Mouse (Mus musculus): ENCODE measurements around the gene Kif7. TPM values are rescaled to one million over a fixed set of nuclear protein-coding genes. Genes with fewer than 3 reads are reported as not detected.
A peak's percentile ranks its signal among the peaks of the same experiment; 100 is the strongest.

The Kif7 gene
- total RNA-seq, 2 experiments from 2014 or later: 1.1 to 1.6 TPM

DNA sequence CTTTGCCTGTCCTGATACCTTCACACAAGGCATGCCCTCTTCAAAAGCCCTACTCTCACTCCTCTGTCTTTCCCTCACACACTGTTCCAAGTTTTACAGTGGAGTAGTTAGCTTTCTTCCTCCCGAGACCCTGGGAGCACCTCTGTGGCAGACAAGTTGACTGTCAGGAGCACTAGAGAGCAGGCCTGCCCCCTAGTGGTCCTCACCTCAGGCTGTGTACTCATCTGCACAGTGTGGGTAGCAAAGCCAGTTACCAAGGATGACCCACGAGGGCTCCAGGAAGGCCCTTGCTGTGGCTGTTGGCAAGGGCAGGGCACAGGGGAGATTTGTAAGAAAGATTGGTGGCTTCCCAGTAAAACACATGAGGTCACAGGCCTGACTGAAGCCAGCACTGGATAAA lies 11.6 kb upstream of the Kif7 start:
- DNase-seq (ENCODE audit: low spot score in 2 of 2): peak; percentile 59 to 62

DNA sequence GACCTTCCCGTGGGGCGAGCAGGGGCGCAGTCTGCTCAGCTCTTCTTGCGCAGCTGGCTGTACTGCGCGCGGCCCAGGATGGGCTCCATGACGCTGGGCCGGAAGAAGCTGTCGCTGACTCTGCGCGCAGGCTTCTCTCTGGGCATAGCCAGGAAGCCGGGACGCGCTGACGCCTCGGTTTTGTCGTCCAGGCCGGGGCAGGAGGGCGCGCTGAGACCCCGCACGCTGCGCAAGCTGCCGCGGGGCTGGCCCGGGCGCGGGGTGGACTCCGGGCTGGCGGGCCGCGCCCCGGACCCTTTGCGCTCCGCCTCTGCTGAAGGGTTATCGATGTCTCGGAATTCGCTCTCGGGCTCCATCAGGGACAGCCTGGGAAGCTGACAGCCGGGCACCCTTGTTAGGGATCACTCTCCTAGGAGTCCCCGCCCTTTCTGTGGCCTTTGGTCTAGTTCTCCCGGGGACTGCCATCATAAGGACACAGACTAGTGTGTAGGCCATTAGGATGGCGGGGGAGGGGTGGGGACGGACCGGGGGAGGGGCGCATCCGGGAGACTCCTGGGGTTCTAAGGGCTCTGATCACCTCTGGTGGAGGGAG lies 6.0 kb upstream of the Kif7 start:
- peak; percentile 31 to 32 for DNase-seq (ENCODE audit: low spot score in 2 of 2)

DNA sequence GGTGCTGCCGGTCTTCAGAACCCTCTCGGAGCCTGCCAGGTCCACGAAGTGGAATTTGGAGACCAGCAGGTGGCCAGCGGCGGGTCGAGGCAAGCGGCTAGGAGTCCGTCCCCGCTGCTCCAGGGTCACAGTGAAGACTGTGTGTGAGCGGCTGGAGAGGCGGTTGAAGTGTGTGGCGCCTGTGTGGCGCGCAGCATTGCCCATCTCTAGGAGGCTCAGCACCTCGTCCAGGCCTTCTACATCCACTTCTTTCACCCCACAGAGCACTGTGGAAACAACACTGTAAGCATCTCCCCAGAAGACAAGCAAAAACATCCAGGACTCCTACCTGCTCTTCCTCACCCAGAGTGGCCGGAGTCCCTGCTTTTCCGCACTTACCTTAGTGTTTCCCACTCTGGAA lies 4.7 kb downstream of the Kif7 start:
- peak; percentile 17 to 21 for DNase-seq (ENCODE audit: low spot score in 2 of 2)

DNA sequence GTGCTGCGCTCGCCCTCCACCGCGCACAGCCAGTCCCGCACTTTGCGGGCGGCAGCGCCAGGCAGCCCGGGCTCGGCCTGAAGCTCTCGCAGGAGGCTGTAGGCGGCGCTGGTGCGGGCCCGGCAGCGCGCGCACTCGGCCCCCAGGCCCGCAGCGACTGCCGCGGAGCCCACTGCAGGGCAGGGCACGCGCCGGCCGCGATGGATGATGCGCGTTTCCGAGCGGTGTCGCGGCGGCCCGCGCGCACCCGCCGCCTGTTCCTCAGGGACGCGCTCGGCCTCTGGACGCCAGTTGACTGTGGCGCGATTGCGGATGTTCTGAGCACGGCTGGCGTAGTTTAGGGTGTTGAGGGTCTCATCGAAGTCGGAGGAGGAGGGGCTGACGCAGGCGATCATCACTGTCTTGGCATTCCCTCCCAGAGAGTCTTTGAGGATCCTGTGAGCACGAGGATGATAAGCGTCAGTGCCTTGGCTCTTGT lies 5.4 kb downstream of the Kif7 start:
- DNase-seq (ENCODE audit: low spot score in 2 of 2): peak; percentile 44 to 66

DNA sequence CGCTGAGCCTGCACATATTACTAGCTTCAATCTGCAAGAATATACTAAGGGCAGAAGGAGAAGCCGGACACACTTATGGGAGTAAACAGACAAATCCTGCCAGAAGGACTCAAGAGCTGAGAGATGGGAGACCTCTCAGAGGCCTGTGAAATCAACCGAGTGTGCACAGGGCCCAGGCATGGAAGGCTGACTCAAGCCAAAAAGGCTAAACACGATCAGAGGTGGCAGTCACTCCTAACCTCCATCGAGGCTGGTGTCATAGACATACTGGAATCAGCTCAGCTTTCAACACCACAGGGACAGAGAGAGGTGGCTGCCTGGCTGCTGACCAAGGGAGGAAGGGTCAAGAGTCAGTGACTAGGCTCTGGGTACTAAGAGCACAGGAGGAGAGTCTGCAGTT lies 10.3 kb downstream of the Kif7 start:
- DNase-seq (ENCODE audit: low spot score in 2 of 2): no peak

DNA sequence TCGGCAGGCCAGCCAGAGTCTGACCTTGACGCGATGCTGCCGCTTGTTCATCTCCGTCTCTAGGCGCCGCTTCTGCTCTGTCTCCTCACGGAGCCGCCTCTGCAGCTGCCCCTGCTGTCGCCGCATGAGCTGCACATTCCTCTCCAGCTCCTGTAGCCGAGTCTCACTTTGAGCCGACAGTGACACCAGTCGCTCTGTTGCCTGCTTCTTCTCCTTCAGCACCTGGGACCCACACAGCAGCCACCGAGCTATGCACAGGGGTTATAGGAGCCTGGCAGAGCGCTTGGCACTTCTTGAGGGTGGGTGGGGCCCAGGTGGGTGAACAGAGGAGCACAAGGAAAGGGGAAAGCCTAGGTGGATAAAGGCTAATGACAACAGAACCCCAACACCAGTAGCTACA lies 12.8 kb downstream of the Kif7 start:
- DNase-seq (ENCODE audit: low spot score in 2 of 2): no peak

DNA sequence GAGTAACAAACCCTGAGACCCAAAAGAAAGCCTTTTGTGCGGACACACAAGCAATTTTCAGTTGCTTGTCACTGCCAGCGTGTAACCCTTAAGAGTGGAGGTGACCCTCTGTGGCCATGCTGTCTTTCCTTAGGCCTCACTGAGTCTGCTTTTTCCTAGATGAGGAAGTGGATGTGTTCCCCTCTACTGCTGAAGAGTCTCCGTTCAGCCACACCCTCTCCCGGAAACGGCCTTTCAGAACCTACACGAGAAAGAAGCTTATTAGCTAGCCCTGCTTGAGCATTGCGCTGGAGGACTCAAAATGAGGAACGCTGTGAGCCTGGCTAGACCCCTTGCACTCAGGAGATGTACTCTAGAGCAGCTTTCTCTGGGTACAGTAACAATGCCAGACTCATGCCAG lies 19.0 kb downstream of the Kif7 start:
- no peak for DNase-seq (ENCODE audit: low spot score in 2 of 2)

DNA sequence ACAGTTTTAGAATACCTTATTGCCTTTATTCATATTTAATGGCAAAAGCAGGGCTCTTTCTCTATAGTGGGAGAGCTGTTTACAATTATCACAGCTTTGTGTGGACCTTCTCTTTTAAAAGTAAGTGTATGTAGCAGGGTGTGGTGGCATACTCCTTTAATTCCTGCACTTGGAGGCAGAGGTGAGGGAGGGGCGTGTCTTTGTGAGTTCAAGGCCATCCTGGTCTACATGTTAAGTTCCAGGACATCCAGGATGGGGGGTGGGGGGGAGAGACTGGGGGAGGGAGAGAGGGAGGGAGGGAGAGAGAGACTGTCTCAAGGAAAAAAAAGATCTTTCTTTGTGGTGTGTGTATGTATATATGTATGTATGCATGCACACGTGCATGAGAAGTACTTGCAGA lies 35.3 kb downstream of the Kif7 start:
- DNase-seq (ENCODE audit: low spot score in 2 of 2): no peak

DNA sequence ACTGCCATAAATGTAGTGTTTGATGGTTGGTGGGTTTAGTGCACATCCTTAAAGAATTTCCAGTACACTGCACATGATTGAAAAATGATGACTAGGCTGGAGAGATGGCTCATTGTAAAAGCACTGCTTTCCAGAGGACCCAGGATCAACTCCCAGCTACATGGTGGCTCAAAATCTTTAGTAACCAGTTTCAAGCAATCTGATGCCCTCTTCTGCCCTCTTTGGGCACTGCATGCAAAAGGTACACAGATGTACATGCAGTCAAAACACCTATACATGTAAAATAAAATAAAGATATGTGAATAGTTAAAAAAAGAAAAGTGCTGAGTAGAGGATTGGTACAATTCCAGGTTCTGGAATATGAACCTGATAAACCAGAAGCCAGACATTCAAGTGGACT lies 36.3 kb downstream of the Kif7 start:
- no peak for DNase-seq (ENCODE audit: low spot score in 2 of 2)

DNA sequence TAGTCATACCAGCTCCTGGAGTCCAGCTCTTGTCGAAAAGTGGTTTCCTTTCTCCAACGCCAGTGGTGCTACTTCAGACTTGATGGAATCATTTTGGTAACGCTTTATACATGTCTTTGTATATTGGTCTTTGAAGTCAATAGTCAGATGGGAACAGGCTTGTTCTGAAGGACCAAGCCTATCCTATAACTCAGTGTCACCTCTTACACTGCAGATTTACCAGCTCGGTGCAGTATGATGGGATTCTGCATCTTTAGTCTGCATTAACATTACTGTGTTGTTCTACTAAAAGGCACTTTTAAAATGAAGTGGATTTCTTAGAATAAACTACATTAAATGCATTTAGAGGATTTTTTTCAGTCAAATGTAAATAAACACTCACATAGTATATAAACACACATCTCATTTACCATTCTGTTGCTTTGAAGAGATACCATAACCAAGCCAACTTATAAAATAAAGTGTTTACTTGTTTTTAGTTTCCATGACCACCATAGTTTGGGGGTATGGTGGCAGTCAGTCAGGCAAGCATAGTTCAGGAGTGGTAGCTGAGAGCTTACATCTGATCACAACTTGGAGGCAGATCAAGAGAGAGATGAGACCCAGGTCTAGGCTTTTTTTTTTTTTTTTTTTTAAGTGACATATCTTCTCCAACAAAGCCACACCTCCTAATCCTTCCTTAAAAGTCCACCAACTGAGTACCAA lies 44.5 kb downstream of the Kif7 start:
- DNase-seq (ENCODE audit: low spot score in 2 of 2): no peak

DNA sequence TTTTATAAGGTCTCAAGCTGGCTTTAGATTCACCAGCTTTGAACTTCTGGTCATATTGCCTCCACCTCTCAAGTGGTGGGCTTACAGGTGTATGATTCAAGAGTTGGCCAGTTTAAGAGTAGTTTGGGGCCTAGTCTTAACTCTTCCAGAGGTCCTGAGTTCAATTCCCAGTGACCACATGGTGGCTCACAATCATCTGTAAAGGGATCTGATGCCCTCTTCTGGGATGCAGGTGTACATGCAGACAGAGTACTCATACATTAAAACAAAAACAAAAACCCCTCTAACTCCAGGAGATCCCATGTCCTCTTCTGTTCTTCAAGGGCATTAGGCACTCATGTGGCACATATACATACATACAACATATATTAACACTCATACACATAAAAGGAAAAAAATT lies 48.8 kb downstream of the Kif7 start:
- no peak for DNase-seq (ENCODE audit: low spot score in 2 of 2)

DNA sequence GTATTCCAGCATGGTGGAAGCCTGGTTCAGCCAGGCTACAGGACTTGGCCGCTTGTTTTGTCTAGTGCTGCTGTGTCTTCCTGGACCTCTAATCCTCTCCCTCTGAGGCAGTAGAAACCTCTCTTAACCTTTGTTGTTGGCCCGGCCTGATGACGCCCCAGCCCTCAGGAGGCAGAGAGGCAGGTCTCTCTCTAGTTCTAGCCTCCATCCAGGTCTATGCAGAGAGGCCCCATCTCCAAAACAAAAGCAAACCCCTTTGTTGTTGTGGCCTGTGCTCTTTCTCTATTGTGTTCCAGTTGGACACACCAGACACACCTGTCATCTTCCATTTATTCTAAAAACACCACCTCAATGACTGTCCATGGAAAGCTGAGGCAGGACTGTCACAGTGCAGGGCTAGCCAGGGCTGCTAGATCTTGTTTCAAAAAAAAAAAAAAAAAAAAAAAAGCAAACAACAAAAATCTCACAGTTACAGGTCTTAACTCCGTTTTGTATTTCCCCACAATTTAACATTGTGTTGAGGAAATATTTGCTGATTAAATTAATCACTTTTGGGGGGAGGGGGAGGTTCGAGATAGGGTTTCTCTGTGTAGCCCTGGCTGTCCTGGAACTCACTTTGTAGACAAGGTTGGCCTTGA lies 54.1 kb downstream of the Kif7 start:
- DNase-seq (ENCODE audit: low spot score in 2 of 2): no peak

DNA sequence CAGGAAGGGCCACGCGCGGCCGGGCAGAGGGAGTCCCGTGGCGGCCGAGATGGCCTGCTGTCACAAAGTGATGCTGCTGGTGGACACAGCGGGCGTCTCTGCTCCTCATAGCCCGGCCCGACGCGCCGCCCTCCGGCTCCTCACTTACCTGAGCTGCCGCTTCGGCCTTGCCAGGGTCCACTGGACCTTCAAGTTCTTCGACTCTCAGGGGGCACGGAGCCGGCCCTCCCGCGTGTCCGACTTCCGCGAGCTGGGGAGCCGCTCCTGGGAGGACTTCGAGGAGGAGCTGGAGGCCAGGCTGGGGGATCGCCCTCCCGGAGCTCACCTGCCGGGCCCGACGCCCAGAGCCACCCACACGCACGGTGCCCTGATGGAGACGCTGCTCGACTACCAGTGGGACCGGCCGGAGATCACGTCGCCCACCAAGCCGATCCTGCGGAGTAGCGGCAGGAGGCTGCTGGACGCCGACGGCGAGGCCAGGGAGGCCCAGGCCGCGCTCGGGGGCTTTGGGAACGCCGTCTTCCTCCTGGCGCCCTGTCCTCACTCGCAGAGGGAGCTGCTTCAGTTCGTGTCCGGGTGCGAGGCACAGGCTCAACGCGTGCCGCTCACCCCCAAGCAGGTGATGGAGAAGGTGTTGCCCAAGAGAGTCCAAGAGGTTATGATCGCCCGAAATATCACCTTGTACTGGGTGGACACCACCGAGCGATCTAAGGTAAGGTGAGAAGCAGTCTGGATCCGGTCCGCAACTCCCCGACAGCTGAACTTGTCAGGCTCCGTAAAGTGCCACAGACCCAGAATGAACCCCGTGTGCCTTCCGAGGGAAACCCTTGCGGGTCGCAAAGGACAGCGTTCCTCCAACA lies 55.0 kb downstream of the Kif7 start:
- DNase-seq (ENCODE audit: low spot score in 2 of 2): peak in 1 of 2 experiments; percentile 4

DNA sequence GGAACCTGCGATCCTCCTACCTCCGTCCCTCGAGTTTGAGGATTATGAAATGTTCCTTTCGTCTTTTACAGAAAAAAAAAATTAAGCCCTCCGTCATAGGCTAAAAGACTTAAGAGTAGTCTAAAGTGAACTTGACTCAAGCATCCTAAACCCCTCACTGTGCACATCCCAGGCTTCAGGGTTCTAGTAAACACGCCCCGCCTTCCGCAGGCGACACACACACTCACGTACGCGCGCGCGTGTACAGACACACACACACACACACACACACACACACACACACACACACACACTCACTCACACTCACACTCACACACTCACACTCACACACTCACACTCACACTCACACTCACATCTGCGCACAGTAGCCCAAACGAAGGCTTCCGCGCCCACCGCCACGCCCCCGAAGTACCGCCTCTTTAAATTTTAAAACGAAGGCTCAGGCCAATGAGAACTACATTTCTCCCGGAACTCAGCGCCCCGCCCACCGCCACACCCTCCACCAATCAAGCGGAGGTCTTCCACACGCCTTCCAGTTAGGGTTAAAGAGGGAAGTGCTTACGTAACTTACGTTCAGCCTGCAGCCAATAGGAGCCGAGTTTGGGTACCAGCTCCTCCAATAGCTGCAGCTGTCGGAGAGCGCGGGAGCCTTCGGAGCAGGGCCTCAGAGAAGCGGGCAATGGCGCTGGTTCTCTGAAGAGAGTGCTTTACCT lies 55.8 kb downstream of the Kif7 start, which contains the start of gene Ticrr:
Gene Ticrr, plus strand, starts transcription at position 619 of the 713 bp plus-strand sequence.
- DNase-seq (ENCODE audit: low spot score in 2 of 2): peak; percentile 90 to 95

DNA sequence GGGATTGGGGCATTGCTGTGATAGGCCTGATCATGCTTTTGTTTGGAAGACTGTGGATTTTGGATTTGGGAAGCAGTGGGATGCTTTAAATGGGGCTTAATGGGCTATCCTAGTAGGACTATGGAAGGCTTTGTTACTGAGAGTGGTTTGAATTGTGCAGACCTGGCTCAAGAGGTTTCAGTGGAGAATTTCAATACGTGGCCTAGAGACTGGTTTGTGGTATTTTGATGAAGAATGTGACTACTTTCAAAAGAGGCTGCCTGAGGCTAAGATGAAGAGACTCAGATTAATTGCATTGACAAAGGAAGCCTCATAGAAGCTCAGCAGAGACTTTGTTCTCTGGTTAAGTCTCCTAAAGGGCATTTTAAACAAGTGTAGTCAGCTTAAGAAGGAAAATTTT lies 60.9 kb downstream of the Kif7 start:
- DNase-seq (ENCODE audit: low spot score in 2 of 2): no peak

DNA sequence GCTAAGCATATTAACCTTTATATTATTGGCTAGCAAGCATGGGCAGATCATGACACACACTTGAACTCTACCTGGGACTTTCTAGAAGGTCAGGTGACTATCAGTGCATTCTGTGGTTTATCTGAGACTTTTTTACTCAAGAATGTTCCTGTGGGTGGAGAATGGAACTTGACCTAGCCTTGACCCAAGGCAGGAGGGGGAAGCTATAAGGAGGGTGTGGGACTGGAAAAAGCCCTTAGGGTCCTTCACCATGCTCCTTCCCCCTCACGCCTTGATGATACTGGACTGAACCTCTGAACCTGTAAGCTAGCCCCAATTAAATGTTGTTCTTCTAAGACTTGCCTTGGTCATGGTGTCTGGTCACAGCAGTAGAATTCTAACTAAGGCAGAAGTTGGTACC lies 61.3 kb downstream of the Kif7 start:
- DNase-seq (ENCODE audit: low spot score in 2 of 2): no peak

DNA sequence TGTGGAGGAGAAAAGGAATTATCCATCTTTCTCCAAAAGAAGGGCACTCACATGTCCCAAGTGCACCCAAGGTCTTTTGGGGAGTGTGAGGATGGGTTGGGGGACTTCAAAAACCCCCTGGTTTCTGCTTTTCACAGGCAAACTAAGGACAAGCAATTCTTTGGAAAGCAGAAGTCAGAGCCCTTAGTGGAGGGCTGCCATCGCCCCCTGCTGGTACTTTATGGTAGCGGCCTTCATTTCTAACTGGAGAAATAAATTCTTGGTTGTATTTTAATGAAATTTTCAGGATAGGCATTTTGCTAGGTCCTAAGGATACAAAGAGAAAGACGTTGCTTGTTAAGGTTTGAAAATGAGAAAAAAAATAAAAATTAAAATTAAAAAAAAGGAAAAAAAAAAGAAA lies 66.5 kb downstream of the Kif7 start:
- DNase-seq (ENCODE audit: low spot score in 2 of 2): peak; percentile 63 to 75
